Mouse (Mus musculus): ENCODE measurements at regions not wholly inside any gene's neighbourhood (a gene's known extent, or its start where the extent isn't known, plus 50 kb on each side); places are given as distances from the start of the nearest gene placed in this dataset.
A peak's percentile ranks its signal among the peaks of the same experiment; 100 is the strongest.
"Not testable (repeated sequence)": the region's sequence is repeated elsewhere in the genome, so short reads cannot be mapped to it uniquely, and the experiment has no call there.

DNA sequence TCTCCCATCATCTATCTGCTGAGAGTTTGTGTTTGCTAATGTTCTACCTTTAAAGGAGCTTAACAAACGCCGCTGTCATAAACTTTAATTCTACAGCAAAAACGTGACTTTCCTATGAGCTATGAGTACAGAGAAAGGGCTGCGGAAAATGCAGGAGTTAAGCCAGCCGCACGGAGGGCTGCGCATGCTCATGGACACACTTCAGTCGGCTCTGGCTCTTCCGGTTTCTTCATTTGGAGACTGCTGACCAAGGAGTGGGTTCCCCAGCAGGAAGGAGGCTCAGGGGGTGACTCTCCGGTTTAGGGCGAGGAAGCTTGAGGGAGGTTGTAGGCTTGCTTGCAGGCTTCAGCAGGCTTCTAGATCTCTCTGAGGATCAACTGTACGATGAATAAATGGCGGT lies 59.3 kb downstream of the Sox2 start:
- H3K9ac ChIP-seq (ENCODE audit: low read depth, low read length), result no peak overlapping the region
- no peaks in the 10 kb centered on the region for H3K9me3 ChIP-seq (replicated peaks; ENCODE audit: low read length)
- H3K4me3 ChIP-seq (replicated peaks; ENCODE audit: low read depth, low read length), result no peak overlapping the region
- H3K27ac ChIP-seq, result peak overlapping the region; percentile 57
- H3K4me1 ChIP-seq (replicated peaks; ENCODE audit: insufficient read depth, low read length), result no peaks in the 10 kb centered on the region
- ATAC-seq (replicated peaks; ENCODE audit: low FRiP score, low read depth) (no peak), DNase-seq (ENCODE audit: low spot score) (peak; percentile 74)
- no peaks in the 10 kb centered on the region for H3K27me3 ChIP-seq (ENCODE audit: insufficient read depth, low read length)
- WGBS, result 66% methylated on average over 13 of the region's 13 CpGs
- peak overlapping the region; percentile 27 for H3K4me2 ChIP-seq (ENCODE audit: low read length)
- no peaks in the 10 kb centered on the region for H3K36me3 ChIP-seq (ENCODE audit: insufficient read depth, low read length)
- no peak for TF ChIP-seq CTCF (IDR thresholded peaks at IDR 0.05; ENCODE audit: low read depth)

DNA sequence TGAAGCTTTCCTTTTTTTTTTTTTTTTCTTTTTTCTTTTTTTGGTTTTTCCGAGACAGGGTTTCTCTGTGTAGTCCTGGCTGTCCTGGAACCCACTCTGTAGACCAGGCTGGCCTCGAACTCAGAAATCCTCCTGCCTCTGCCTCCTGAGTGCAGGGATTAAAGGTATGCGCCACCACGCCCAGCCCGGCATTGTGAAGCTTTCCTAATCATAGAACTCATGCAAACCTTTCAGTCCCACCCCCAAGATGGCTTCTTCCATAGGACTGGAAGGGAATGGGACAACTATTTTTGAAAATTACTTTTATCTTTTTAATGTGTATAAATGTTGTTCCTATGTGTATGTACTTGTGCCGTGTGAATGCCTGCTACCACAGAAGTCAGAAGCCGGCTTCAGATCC lies 61.9 kb downstream of the Sox2 start:
- 91% methylated on average over 7 of the region's 7 CpGs for WGBS
- H3K27me3 ChIP-seq (ENCODE audit: insufficient read depth, low read length); H3K4me1 ChIP-seq (replicated peaks; ENCODE audit: insufficient read depth, low read length); H3K4me2 ChIP-seq (ENCODE audit: low read length); DNase-seq (ENCODE audit: low spot score); H3K9me3 ChIP-seq (replicated peaks; ENCODE audit: low read length); H3K4me3 ChIP-seq (replicated peaks; ENCODE audit: low read depth, low read length); H3K27ac ChIP-seq; H3K36me3 ChIP-seq (ENCODE audit: insufficient read depth, low read length); ATAC-seq (replicated peaks; ENCODE audit: low FRiP score, low read depth); H3K9ac ChIP-seq (ENCODE audit: low read depth, low read length): not testable (repeated sequence)

DNA sequence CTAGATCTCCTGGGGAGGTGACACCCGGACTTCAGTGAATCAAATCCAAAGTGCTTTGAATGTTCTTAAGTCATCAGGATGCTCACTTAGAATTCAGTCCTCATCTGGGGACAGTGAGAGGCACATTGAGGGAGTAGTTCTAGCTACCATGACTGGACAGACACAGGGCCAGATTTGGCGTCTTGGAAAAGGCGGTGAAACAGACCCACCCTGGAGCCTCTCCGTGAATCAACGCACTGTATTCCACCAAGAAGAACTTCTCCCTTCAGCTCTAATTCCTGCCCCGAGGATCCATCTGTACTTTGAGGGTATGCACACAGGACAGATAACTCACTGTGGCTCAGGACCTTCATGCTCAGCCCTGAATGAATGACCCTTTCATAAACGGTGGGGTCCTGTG lies 72.3 kb downstream of the Sox2 start:
- H3K27ac ChIP-seq, result no peak overlapping the region
- no peak for TF ChIP-seq CTCF (IDR thresholded peaks at IDR 0.05; ENCODE audit: low read depth)
- no peak overlapping the region for H3K4me2 ChIP-seq (ENCODE audit: low read length)
- no peak overlapping the region for H3K4me3 ChIP-seq (replicated peaks; ENCODE audit: low read depth, low read length)
- no peaks in the 10 kb centered on the region for H3K36me3 ChIP-seq (ENCODE audit: insufficient read depth, low read length)
- DNase-seq (ENCODE audit: low spot score) (no peak), ATAC-seq (replicated peaks; ENCODE audit: low FRiP score, low read depth) (no peak)
- 85% methylated on average over 7 of the region's 7 CpGs for WGBS
- H3K9me3 ChIP-seq (replicated peaks; ENCODE audit: low read length), result no peaks in the 10 kb centered on the region
- no peak overlapping the region for H3K9ac ChIP-seq (ENCODE audit: low read depth, low read length)
- H3K27me3 ChIP-seq (ENCODE audit: insufficient read depth, low read length), result no peaks in the 10 kb centered on the region
- no peaks in the 10 kb centered on the region for H3K4me1 ChIP-seq (replicated peaks; ENCODE audit: insufficient read depth, low read length)

DNA sequence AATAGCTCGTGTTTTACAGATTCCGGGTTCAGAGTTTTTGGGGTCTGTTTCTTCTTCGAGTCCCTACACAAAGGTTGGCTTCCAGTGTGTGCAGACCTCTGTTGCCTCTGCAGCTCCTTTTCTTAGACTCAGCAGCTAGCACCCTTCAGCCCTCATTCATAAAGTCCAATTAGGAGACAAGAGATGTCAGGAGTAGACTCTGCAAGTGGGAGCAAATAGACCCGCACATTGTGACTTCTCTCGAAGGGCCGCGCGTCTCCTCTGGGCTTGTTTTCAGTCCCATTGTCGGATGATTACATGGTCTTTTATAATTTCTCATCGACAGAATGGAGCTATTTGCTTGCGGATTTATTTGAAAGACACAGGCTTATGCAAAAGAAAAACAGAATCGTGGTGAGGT lies 76.8 kb downstream of the Sox2 start:
- WGBS, result 90% methylated on average over 12 of the region's 12 CpGs
- no peaks in the 10 kb centered on the region for H3K9me3 ChIP-seq (replicated peaks; ENCODE audit: low read length)
- no peaks in the 10 kb centered on the region for H3K36me3 ChIP-seq (ENCODE audit: insufficient read depth, low read length)
- DNase-seq (ENCODE audit: low spot score) (no peak), ATAC-seq (replicated peaks; ENCODE audit: low FRiP score, low read depth) (no peak)
- no peak overlapping the region for H3K9ac ChIP-seq (ENCODE audit: low read depth, low read length)
- no peak overlapping the region for H3K27ac ChIP-seq
- H3K4me1 ChIP-seq (replicated peaks; ENCODE audit: insufficient read depth, low read length), result no peaks in the 10 kb centered on the region
- no peaks in the 10 kb centered on the region for H3K27me3 ChIP-seq (ENCODE audit: insufficient read depth, low read length)
- no peak for TF ChIP-seq CTCF (IDR thresholded peaks at IDR 0.05; ENCODE audit: low read depth)
- H3K4me3 ChIP-seq (replicated peaks; ENCODE audit: low read depth, low read length), result no peak overlapping the region
- no peak overlapping the region for H3K4me2 ChIP-seq (ENCODE audit: low read length)

GRCm38 (mm10) chr3:34728282-34728681 lies 78.1 kb downstream of the Sox2 start:
- Histone ChIP-seq H3K4me2 (ENCODE audit: low read length) (no peak overlapping the region), H3K4me3 (replicated peaks; ENCODE audit: low read depth, low read length) (no peak overlapping the region), H3K27me3 (ENCODE audit: insufficient read depth, low read length) (no peaks in the 10 kb centered on the region), H3K27ac (no peak overlapping the region), H3K36me3 (ENCODE audit: insufficient read depth, low read length) (no peaks in the 10 kb centered on the region), H3K9ac (ENCODE audit: low read depth, low read length) (no peak overlapping the region), H3K9me3 (replicated peaks; ENCODE audit: low read length) (no peaks in the 10 kb centered on the region), H3K4me1 (replicated peaks; ENCODE audit: insufficient read depth, low read length) (no peaks in the 10 kb centered on the region)
- TF ChIP-seq CTCF (IDR thresholded peaks at IDR 0.05; ENCODE audit: low read depth), result no peak
- DNase-seq (ENCODE audit: low spot score) (no peak), ATAC-seq (replicated peaks; ENCODE audit: low FRiP score, low read depth) (no peak)

DNA sequence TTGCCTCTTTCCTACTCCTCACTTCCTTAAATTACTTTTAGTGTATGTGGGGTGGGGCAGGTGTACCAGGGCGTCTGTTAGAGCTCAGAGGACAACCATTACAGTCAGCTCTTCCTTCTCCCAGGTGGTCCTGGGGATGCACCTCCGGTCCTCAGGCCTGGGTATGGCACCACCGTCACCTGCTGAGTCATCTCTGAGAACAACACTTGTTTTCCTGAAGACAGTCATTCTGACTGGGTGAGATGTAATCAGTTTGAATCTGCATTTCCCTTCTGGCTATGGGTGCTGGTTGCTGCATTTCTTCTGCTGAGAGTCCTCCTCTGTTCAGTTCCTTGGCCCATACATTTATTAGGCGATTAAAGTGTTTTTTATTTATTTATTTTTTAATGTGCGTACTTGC lies 84.8 kb downstream of the Sox2 start:
- DNase-seq (ENCODE audit: low spot score) (no peak), ATAC-seq (replicated peaks; ENCODE audit: low FRiP score, low read depth) (no peak)
- Histone ChIP-seq H3K9ac (ENCODE audit: low read depth, low read length) (no peak overlapping the region), H3K27ac (no peak overlapping the region), H3K36me3 (ENCODE audit: insufficient read depth, low read length) (no peaks in the 10 kb centered on the region), H3K4me1 (replicated peaks; ENCODE audit: insufficient read depth, low read length) (no peaks in the 10 kb centered on the region), H3K9me3 (replicated peaks; ENCODE audit: low read length) (no peaks in the 10 kb centered on the region), H3K27me3 (ENCODE audit: insufficient read depth, low read length) (no peaks in the 10 kb centered on the region), H3K4me2 (ENCODE audit: low read length) (no peak overlapping the region), H3K4me3 (replicated peaks; ENCODE audit: low read depth, low read length) (no peak overlapping the region)
- 86% methylated on average over 5 of the region's 5 CpGs for WGBS
- TF ChIP-seq CTCF (IDR thresholded peaks at IDR 0.05; ENCODE audit: low read depth), result no peak

- no peaks in the 10 kb centered on the region for H3K4me1 ChIP-seq (replicated peaks; ENCODE audit: insufficient read depth, low read length)
- no peaks in the 10 kb centered on the region for H3K9me3 ChIP-seq (replicated peaks; ENCODE audit: low read length)
- H3K36me3 ChIP-seq (ENCODE audit: insufficient read depth, low read length), result no peaks in the 10 kb centered on the region
- no peak for ATAC-seq (replicated peaks; ENCODE audit: low FRiP score, low read depth)
- no peak overlapping the region for H3K4me3 ChIP-seq (replicated peaks; ENCODE audit: low read depth, low read length)
- no peak overlapping the region for H3K4me2 ChIP-seq (ENCODE audit: low read length)
- H3K27ac ChIP-seq, result no peak overlapping the region
- TF ChIP-seq CTCF (IDR thresholded peaks at IDR 0.05; ENCODE audit: low read depth), result no peak
- H3K27me3 ChIP-seq (ENCODE audit: insufficient read depth, low read length), result no peaks in the 10 kb centered on the region
- DNase-seq (ENCODE audit: low spot score), result no peak
- WGBS, result 83% methylated on average over 4 of the region's 4 CpGs
- no peak overlapping the region for H3K9ac ChIP-seq (ENCODE audit: low read depth, low read length)
Observed at GRCm38 (mm10) chr3:34738001-34738400, 87.8 kb downstream of the Sox2 start.
